Mouse (Mus musculus) CD4-positive, CD25-positive, alpha-beta regulatory T cell, adult 2 months (primary cell): ENCODE results near the gene Dhrs7b.

Source experiments
- DNase-seq: peaks from one replicate; pipeline ENCODE4 v3.0.0-alpha.2; 2012; ENCODE audit warnings: low read depth, low spot score

Dhrs7b gene

GRCm38 (mm10) chr11:60895915-60896314 is 65.5 kb downstream of the Dhrs7b start:
- DNase-seq = no peak

- no peak for DNase-seq
Measured at GRCm38 (mm10) chr11:60902001-60902400, 71.6 kb downstream of the Dhrs7b start.

- no peak for DNase-seq
Measured at GRCm38 (mm10) chr11:60902486-60902885, 72.1 kb downstream of the Dhrs7b start.

- no peak for DNase-seq
Measured at GRCm38 (mm10) chr11:60903661-60904061, 73.2 kb downstream of the Dhrs7b start.

GRCm38 (mm10) chr11:60905407-60906120 is 75.1 kb downstream of the Dhrs7b start:
- DNase-seq = no peak

GRCm38 (mm10) chr11:60906449-60906848 is 76.0 kb downstream of the Dhrs7b start:
- DNase-seq = no peak

- no peak for DNase-seq
Measured at GRCm38 (mm10) chr11:60908073-60908472, 77.6 kb downstream of the Dhrs7b start.

- no peak for DNase-seq
Measured at GRCm38 (mm10) chr11:60909626-60910025, 79.2 kb downstream of the Dhrs7b start.
